Mouse (Mus musculus): ENCODE results near the gene Kcnq2. TPM values are rescaled to one million over a fixed set of nuclear protein-coding genes. Genes with fewer than 3 reads are reported as not detected.

The Kcnq2 gene
- polyA plus RNA-seq, 1 experiment from 2014 or later: not detected

DNA sequence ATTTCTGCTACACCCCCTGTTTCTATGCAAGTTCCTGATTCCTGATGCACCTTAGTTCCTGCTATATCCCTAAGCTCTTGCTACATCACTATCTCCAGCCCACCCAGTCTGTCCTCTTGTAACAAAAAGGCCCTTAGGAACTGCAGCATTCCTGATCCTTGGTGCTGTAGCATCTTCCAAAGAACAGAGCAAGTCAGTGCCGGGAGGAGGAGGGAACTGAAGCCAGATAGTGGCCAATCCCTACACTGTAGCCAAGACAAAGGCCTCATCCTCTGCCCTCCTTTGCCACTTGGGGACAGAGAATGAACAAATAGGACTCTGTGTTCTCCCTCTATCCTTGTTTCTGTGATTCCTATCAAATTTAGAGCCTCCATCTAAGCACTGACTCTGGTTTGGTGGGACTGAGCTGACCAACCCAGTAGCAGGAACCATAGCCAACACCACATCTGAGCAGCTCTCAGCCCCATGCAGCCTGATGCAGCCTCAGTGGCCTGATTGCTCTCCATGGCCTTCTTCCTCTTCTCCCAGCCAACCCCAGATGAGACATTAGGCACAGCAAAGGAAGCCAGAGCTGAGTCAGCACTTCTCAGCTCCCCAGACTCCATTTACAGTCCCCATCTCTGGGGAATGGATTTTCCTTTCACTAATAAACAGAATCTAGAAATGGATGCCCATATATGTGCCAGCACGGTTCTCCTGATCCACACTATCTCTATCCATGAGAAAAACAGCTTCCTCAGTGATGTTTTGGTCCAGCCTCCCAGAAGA lies 8.6 kb upstream of the Kcnq2 start:
- no peak for TF ChIP-seq CTCF (IDR thresholded peaks at IDR 0.05; ENCODE audit: low read depth)
- ATAC-seq (replicated peaks; ENCODE audit: low FRiP score, low read depth): no peak
- DNase-seq (ENCODE audit: low spot score): no peak

DNA sequence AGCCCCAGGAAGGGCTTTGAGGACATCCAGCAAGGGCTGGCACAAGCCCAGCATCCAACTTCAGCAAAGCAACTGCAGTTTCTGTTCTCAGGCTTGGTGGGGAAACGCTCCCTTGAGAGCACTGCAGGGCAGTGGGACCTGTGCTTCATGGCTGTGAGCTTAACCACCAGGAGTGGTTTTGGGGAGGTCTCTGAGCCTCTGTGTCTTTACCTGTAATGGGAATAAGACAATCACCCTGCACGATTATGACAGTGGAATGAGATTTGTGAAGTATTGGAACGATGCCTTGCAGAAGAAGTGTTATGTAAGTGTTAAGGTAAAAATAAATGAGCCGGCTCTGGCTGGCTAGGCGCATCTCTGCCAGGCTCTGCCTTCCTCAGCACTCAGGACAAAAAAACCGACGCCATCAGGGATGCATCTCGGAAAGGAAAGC lies 7.6 kb upstream of the Kcnq2 start:
- 0 out of 2 replicates have a peak, but pooled peaks cover 2% of the 10 kb centered on the region for H3K4me1 ChIP-seq (replicated peaks; ENCODE audit: insufficient read depth, low read length)
- H3K9me3 ChIP-seq (replicated peaks; ENCODE audit: low read length): no peaks in the 10 kb centered on the region
- H3K36me3 ChIP-seq (ENCODE audit: insufficient read depth, low read length): no peaks in the 10 kb centered on the region
- DNase-seq (ENCODE audit: low spot score): no peak
- TF ChIP-seq CTCF (IDR thresholded peaks at IDR 0.05; ENCODE audit: low read depth): no peak
- no peak overlapping the region for H3K4me2 ChIP-seq (ENCODE audit: low read length)
- H3K27ac ChIP-seq: no peak overlapping the region
- WGBS: 60% methylated on average over 8 of the region's 8 CpGs
- H3K27me3 ChIP-seq (ENCODE audit: insufficient read depth, low read length): no peaks in the 10 kb centered on the region; the same call in 1 of the 2 replicates
- no peak overlapping the region for H3K9ac ChIP-seq (ENCODE audit: low read depth, low read length)
- no peak overlapping the region for H3K4me3 ChIP-seq (replicated peaks; ENCODE audit: low read depth, low read length)
- ATAC-seq (replicated peaks; ENCODE audit: low FRiP score, low read depth): no peak

More for the DNA sequence above, 8.6 kb upstream of the Kcnq2 start:
- 65% methylated on average over 2 of the region's 2 CpGs for WGBS
- Histone ChIP-seq H3K36me3 (ENCODE audit: insufficient read depth, low read length) (no peaks in the 10 kb centered on the region), H3K4me1 (replicated peaks; ENCODE audit: insufficient read depth, low read length) (0 out of 2 replicates have a peak, but pooled peaks cover 5% of the 10 kb centered on the region), H3K4me3 (replicated peaks; ENCODE audit: low read depth, low read length) (no peak overlapping the region), H3K9me3 (replicated peaks; ENCODE audit: low read length) (no peaks in the 10 kb centered on the region), H3K9ac (ENCODE audit: low read depth, low read length) (no peak overlapping the region), H3K27ac (no peak overlapping the region), H3K4me2 (ENCODE audit: low read length) (no peak overlapping the region), H3K27me3 (ENCODE audit: insufficient read depth, low read length) (0 out of 2 replicates have a peak, but pooled peaks cover 4% of the 10 kb centered on the region)

DNA sequence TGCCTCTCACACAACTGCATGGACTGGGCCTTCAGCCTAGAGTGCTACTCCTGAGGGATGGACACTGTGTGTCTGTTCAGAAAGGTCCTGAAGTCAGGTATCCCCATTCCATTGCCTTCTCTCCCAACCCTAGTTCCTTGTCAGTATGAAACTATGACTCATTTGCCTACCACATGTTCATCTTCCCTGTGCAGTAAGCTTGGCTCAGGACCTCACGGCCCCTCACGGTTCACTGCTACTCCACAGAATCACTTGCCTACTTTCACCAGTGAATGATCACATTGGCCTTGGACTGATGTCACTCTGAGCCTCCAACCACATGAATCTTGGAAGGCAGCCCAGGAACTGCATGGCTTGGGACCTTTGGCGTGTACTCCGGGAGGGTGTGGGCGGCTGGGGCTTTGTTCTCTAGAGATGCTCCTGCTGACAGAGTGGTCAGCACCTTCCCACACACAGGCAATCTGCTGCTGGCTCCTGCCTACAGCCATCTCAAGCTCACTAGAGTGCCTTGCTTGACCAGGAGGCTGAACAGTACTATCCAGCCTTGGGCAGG lies 4.6 kb upstream of the Kcnq2 start:
- no peak for TF ChIP-seq CTCF (IDR thresholded peaks at IDR 0.05; ENCODE audit: low read depth)
- no peak overlapping the region for H3K27ac ChIP-seq
- peaks cover 20% of the 10 kb centered on the region for H3K27me3 ChIP-seq (ENCODE audit: insufficient read depth, low read length)
- no peak overlapping the region for H3K4me3 ChIP-seq (replicated peaks; ENCODE audit: low read depth, low read length)
- H3K4me1 ChIP-seq (replicated peaks; ENCODE audit: insufficient read depth, low read length): peaks cover 2% of the 10 kb centered on the region; the same call in 1 of the 2 replicates
- WGBS: 80% methylated on average over 5 of the region's 5 CpGs
- no peak for DNase-seq (ENCODE audit: low spot score)
- no peak for ATAC-seq (replicated peaks; ENCODE audit: low FRiP score, low read depth)
- no peaks in the 10 kb centered on the region for H3K36me3 ChIP-seq (ENCODE audit: insufficient read depth, low read length)
- no peak overlapping the region for H3K9ac ChIP-seq (ENCODE audit: low read depth, low read length)
- no peaks in the 10 kb centered on the region for H3K9me3 ChIP-seq (replicated peaks; ENCODE audit: low read length)
- no peak overlapping the region for H3K4me2 ChIP-seq (ENCODE audit: low read length)

DNA sequence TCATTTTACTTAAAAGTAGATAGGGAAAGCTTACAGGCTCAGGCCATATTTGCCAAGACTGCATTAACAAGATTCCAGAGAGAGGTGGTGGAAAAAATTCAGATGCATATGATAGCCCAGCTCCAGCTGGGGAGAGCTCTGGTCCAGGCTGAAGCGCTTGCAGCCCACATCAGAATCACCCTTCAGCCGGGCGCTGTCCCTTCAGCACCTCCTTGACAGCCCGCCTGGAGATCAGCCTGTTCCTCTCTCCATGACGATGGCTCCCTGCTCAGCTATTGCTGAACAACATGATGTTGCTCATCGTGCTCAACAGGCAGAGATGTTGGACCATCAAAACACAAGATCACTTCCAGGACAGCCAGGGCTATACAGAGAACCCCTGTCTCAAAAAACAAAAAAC lies 1.8 kb upstream of the Kcnq2 start:
- H3K27me3 ChIP-seq (ENCODE audit: insufficient read depth, low read length): peaks cover 39% of the 10 kb centered on the region

DNA sequence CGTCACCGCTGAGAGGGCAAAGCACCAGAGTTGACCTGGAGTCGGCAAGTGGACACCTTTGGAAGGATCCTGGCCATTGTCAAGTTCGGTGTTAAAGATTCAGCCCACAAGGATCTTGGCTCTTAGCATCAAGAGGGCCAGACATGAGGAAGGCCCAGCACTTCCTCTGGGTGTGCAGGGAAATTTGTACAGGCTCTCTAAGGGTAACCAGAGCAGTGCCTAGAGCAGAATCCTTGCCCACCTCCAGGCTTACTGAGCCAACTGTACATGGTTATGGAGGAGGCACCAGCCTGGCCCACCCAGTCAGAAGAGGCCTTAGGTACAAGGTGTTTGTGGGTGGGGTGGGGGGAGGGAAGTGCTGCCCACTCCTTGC lies 332 bp upstream of the Kcnq2 start:
- no peaks in the 10 kb centered on the region for H3K36me3 ChIP-seq (ENCODE audit: insufficient read depth, low read length)
- peak overlapping the region; percentile 60 for H3K4me2 ChIP-seq (ENCODE audit: low read length)
- H3K9me3 ChIP-seq (replicated peaks; ENCODE audit: low read length): no peaks in the 10 kb centered on the region
- DNase-seq (ENCODE audit: low spot score) (no peak), ATAC-seq (replicated peaks; ENCODE audit: low FRiP score, low read depth) (no peak)
- TF ChIP-seq CTCF (IDR thresholded peaks at IDR 0.05; ENCODE audit: low read depth): no peak
- H3K4me1 ChIP-seq (replicated peaks; ENCODE audit: insufficient read depth, low read length): no peaks in the 10 kb centered on the region; the same call in 1 of the 2 replicates
- H3K27me3 ChIP-seq (ENCODE audit: insufficient read depth, low read length): peaks cover 39% of the 10 kb centered on the region
- no peak overlapping the region for H3K27ac ChIP-seq
- peak overlapping the region; percentile 32; the same call in 1 of the 2 replicates for H3K4me3 ChIP-seq (replicated peaks; ENCODE audit: low read depth, low read length)
- H3K9ac ChIP-seq (ENCODE audit: low read depth, low read length): no peak overlapping the region
- WGBS: 8% methylated on average over 4 of the region's 4 CpGs

More for the DNA sequence above, 1.8 kb upstream of the Kcnq2 start:
- Histone ChIP-seq H3K9ac (ENCODE audit: low read depth, low read length) (no peak overlapping the region), H3K4me1 (replicated peaks; ENCODE audit: insufficient read depth, low read length) (no peaks in the 10 kb centered on the region; the same call in 1 of the 2 replicates), H3K4me3 (replicated peaks; ENCODE audit: low read depth, low read length) (no peak overlapping the region), H3K9me3 (replicated peaks; ENCODE audit: low read length) (no peaks in the 10 kb centered on the region), H3K27ac (no peak overlapping the region), H3K4me2 (ENCODE audit: low read length) (no peak overlapping the region), H3K36me3 (ENCODE audit: insufficient read depth, low read length) (no peaks in the 10 kb centered on the region)
- 3% methylated on average over 6 of the region's 6 CpGs for WGBS
- no peak for TF ChIP-seq CTCF (IDR thresholded peaks at IDR 0.05; ENCODE audit: low read depth)
- peak; percentile 87 for DNase-seq (ENCODE audit: low spot score)
- ATAC-seq (replicated peaks; ENCODE audit: low FRiP score, low read depth): no peak

DNA sequence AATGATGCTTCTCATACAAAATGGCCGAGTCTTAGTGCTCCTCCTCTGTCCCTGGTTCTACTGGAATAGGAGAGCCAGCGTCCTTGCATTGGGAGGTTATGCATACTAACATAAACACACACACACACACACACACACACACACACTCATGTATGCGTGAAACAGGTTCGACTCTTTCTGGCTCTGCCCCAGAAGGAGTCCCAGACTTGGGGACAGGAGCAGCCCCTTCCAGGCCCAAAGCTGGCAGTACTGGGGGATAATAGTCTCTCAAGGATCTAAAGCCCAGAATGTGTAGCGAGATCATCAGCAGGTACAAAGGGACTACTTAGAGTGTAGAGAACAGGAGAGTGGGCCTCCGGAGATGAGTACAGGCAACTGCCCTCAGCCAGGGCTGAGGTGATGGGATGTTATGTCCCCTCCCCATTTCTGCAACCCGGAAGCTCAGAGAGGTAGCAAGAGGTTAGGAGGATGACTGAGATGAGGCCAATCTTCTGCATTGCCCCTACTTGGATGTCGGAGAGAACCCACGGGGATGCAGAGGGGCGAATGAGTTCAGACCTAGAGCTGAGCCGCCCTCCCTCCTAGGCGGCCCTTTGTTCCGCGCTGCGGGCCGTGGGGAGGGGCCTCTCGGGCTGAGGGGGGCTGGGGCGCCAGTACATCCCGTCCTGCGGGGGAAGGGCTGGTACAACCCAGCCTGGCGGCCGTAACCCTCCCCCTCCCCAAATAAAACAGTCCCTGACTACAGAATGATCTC lies 1.1 kb downstream of the Kcnq2 start:
- H3K27me3 ChIP-seq (ENCODE audit: insufficient read depth, low read length): peaks cover 39% of the 10 kb centered on the region
- H3K9me3 ChIP-seq (replicated peaks; ENCODE audit: low read length): no peaks in the 10 kb centered on the region
- H3K4me1 ChIP-seq (replicated peaks; ENCODE audit: insufficient read depth, low read length): no peaks in the 10 kb centered on the region; the same call in 1 of the 2 replicates
- no peak overlapping the region for H3K27ac ChIP-seq
- H3K36me3 ChIP-seq (ENCODE audit: insufficient read depth, low read length): no peaks in the 10 kb centered on the region
- TF ChIP-seq CTCF (IDR thresholded peaks at IDR 0.05; ENCODE audit: low read depth): no peak
- ATAC-seq (replicated peaks; ENCODE audit: low FRiP score, low read depth) (no peak), DNase-seq (ENCODE audit: low spot score) (no peak)
- H3K4me2 ChIP-seq (ENCODE audit: low read length): peak overlapping the region; percentile 60
- 9% methylated on average over 22 of the region's 22 CpGs for WGBS
- peak overlapping the region; percentile 32 for H3K4me3 ChIP-seq (replicated peaks; ENCODE audit: low read depth, low read length)
- no peak overlapping the region for H3K9ac ChIP-seq (ENCODE audit: low read depth, low read length)
